Mouse (Mus musculus) kidney, embryonic 14.5 days (tissue): ENCODE data around the gene Exosc5. TPM values are rescaled to one million over a fixed set of nuclear protein-coding genes. Genes with fewer than 3 reads are reported as not detected.

Experiments used
- ATAC-seq: fragments of 200-750 bp; cut with Nextera tagmentation; 2 replicates; pipeline ENCODE4 v1.8.0; 2017; ENCODE audit warnings: moderate number of reproducible peaks, mild to moderate bottlenecking, moderate TSS enrichment, moderate library complexity; ENCODE audit not compliant: low FRiP score, low TSS enrichment
- H3K27ac ChIP-seq: fragments of 300-500 bp; sonication (generic); 2 replicates; pipeline ENCODE4 v1.5.1; 2014; ENCODE audit warnings: low read depth, mild to moderate bottlenecking, low read length, moderate library complexity, mixed read lengths
- H3K27me3 ChIP-seq: fragments of 300-500 bp; sonication (generic); 2 replicates; pipeline ENCODE4 v1.6.1; 2014; ENCODE audit warnings: mild to moderate bottlenecking, low read length; ENCODE audit not compliant: control insufficient read depth, insufficient read depth
- H3K36me3 ChIP-seq: fragments of 300-500 bp; sonication (generic); 2 replicates; pipeline ENCODE4 v1.6.1; 2014; ENCODE audit warnings: low read length, mixed read lengths; ENCODE audit not compliant: control insufficient read depth, insufficient read depth
- H3K4me1 ChIP-seq: fragments of 300-500 bp; sonication (generic); 2 replicates; pipeline ENCODE4 v1.6.1; 2014; ENCODE audit warnings: low read length, mixed read lengths; ENCODE audit not compliant: control insufficient read depth, insufficient read depth
- H3K4me2 ChIP-seq: fragments of 300-500 bp; sonication (generic); replicated peaks from 2 replicates; pipeline ENCODE4 v1.6.1; 2014; ENCODE audit warnings: low read depth, mild to moderate bottlenecking, low read length
- H3K4me3 ChIP-seq: fragments of 300-500 bp; sonication (generic); 2 replicates; pipeline ENCODE4 v1.5.1; 2014; ENCODE audit warnings: mild to moderate bottlenecking, low read length
- H3K9ac ChIP-seq: fragments of 300-500 bp; sonication (generic); 2 replicates; pipeline ENCODE4 v1.6.1; 2014; ENCODE audit warnings: low read depth, mild to moderate bottlenecking, low read length, moderate library complexity
- H3K9me3 ChIP-seq: fragments of 300-500 bp; sonication (generic); 2 replicates; pipeline ENCODE4 v1.6.1; 2016; ENCODE audit warnings: low read length; ENCODE audit not compliant: control insufficient read depth
- WGBS: fragments of 180-500 bp; shearing (Covaris S2); extraction: QIAGEN DNeasy Blood & Tissue Kit; methylation state at CpG from one replicate; pipeline ENCODE4 v1.1.7; 2014; 5-methylcytosine and 5-hydroxymethylcytosine counted together
- polyA plus RNA-seq: library from polyadenylated mRNA; unstranded; fragments of >200 nt; fragmentation: Nextera tagmentation; extraction: Ambion mirVana; gene quantifications from 2 replicates; pipeline ENCODE4 v1.2.1, GENCODE M21; 2014

Exosc5 gene
- polyA plus RNA-seq, 1 experiment from 2014 or later: 93.5 TPM

- peak; percentile 42 for ATAC-seq
- WGBS: under 1% methylated on average over 45 of the region's 52 CpGs
- peaks cover 20% of the 10 kb centered on the region for H3K27me3 ChIP-seq
- peak overlapping the region; percentile 51; the same call in 1 of the 2 replicates for H3K27ac ChIP-seq
- H3K4me1 ChIP-seq: peaks cover 18% of the 10 kb centered on the region
- H3K9ac ChIP-seq: peak overlapping the region; percentile 68
- no peaks in the 10 kb centered on the region for H3K9me3 ChIP-seq
- H3K4me3 ChIP-seq: peak overlapping the region; percentile 59
- H3K36me3 ChIP-seq: no peaks in the 10 kb centered on the region
- peak overlapping the region; percentile 94 for H3K4me2 ChIP-seq
Observed at GRCm38 (mm10) chr7:25688810-25689586, 30.0 kb downstream of the Exosc5 start.

GRCm38 (mm10) chr7:25689603-25690021 is 30.6 kb downstream of the Exosc5 start:
- Histone ChIP-seq H3K36me3 (no peaks in the 10 kb centered on the region), H3K9ac (peak overlapping the region; percentile 68; the same call in 1 of the 2 replicates), H3K4me1 (peaks cover 18% of the 10 kb centered on the region), H3K27ac (no peak overlapping the region), H3K9me3 (no peaks in the 10 kb centered on the region), H3K4me2 (peak overlapping the region; percentile 94), H3K27me3 (peaks cover 20% of the 10 kb centered on the region), H3K4me3 (peak overlapping the region; percentile 59)
- no peak for ATAC-seq
- 9% methylated on average over 12 of the region's 12 CpGs for WGBS

- Histone ChIP-seq H3K9me3 (no peaks in the 10 kb centered on the region), H3K27me3 (peaks cover 20% of the 10 kb centered on the region), H3K9ac (peak overlapping the region; percentile 34; the same call in 1 of the 2 replicates), H3K4me1 (peaks cover 18% of the 10 kb centered on the region), H3K36me3 (no peaks in the 10 kb centered on the region), H3K27ac (no peak overlapping the region), H3K4me2 (peak overlapping the region; percentile 94), H3K4me3 (peak overlapping the region; percentile 59; the same call in 1 of the 2 replicates)
- ATAC-seq: no peak
- WGBS: 23% methylated on average over 5 of the region's 5 CpGs
Observed at GRCm38 (mm10) chr7:25690051-25690450, 31.1 kb downstream of the Exosc5 start.

GRCm38 (mm10) chr7:25694104-25694503 is 35.1 kb downstream of the Exosc5 start:
- Histone ChIP-seq H3K9me3 (no peaks in the 10 kb centered on the region), H3K27ac (no peak overlapping the region), H3K27me3 (no peaks in the 10 kb centered on the region; the same call in 1 of the 2 replicates), H3K4me2 (no peak overlapping the region), H3K9ac (no peak overlapping the region), H3K36me3 (no peaks in the 10 kb centered on the region; the same call in 1 of the 2 replicates), H3K4me3 (no peak overlapping the region), H3K4me1 (peaks cover 3% of the 10 kb centered on the region; the same call in 1 of the 2 replicates)
- no peak for ATAC-seq
- 67% methylated on average over 8 of the region's 8 CpGs for WGBS

- Histone ChIP-seq H3K9me3 (0 out of 2 replicates have a peak, but pooled peaks cover 3% of the 10 kb centered on the region), H3K36me3 (no peaks in the 10 kb centered on the region; the same call in 1 of the 2 replicates), H3K4me2 (no peak overlapping the region), H3K27ac (no peak overlapping the region), H3K9ac (no peak overlapping the region), H3K27me3 (peaks cover 5% of the 10 kb centered on the region; the same call in 1 of the 2 replicates), H3K4me3 (no peak overlapping the region), H3K4me1 (0 out of 2 replicates have a peak, but pooled peaks cover 4% of the 10 kb centered on the region)
- 61% methylated on average over 13 of the region's 13 CpGs for WGBS
- ATAC-seq: no peak
Observed at GRCm38 (mm10) chr7:25699851-25700250, 40.9 kb downstream of the Exosc5 start.

- Histone ChIP-seq H3K36me3 (no peaks in the 10 kb centered on the region; the same call in 1 of the 2 replicates), H3K4me2 (no peak overlapping the region), H3K27me3 (peaks cover 5% of the 10 kb centered on the region; the same call in 1 of the 2 replicates), H3K4me1 (0 out of 2 replicates have a peak, but pooled peaks cover 7% of the 10 kb centered on the region), H3K9ac (no peak overlapping the region), H3K9me3 (0 out of 2 replicates have a peak, but pooled peaks cover 3% of the 10 kb centered on the region), H3K27ac (no peak overlapping the region), H3K4me3 (no peak overlapping the region)
- ATAC-seq: no peak
- WGBS: 74% methylated on average over 12 of the region's 12 CpGs
Observed at GRCm38 (mm10) chr7:25700732-25701131, 41.8 kb downstream of the Exosc5 start.

GRCm38 (mm10) chr7:25702350-25702749 is 43.4 kb downstream of the Exosc5 start:
- WGBS: 99% methylated on average over 2 of the region's 2 CpGs
- no peak overlapping the region for H3K9ac ChIP-seq
- no peak overlapping the region for H3K27ac ChIP-seq
- H3K4me2 ChIP-seq: no peak overlapping the region
- peaks cover 11% of the 10 kb centered on the region; the same call in 1 of the 2 replicates for H3K4me1 ChIP-seq
- peaks cover 5% of the 10 kb centered on the region; the same call in 1 of the 2 replicates for H3K27me3 ChIP-seq
- 0 out of 2 replicates have a peak, but pooled peaks cover 3% of the 10 kb centered on the region for H3K9me3 ChIP-seq
- no peak overlapping the region for H3K4me3 ChIP-seq
- no peaks in the 10 kb centered on the region; the same call in 1 of the 2 replicates for H3K36me3 ChIP-seq
- ATAC-seq: no peak

GRCm38 (mm10) chr7:25703793-25704494 is 45.0 kb downstream of the Exosc5 start:
- WGBS: 32% methylated on average over 10 of the region's 10 CpGs
- no peak for ATAC-seq
- peaks cover 5% of the 10 kb centered on the region; the same call in 1 of the 2 replicates for H3K27me3 ChIP-seq
- H3K4me3 ChIP-seq: no peak overlapping the region
- H3K9ac ChIP-seq: no peak overlapping the region
- peaks cover 17% of the 10 kb centered on the region; the same call in 1 of the 2 replicates for H3K4me1 ChIP-seq
- H3K36me3 ChIP-seq: no peaks in the 10 kb centered on the region
- H3K27ac ChIP-seq: no peak overlapping the region
- 0 out of 2 replicates have a peak, but pooled peaks cover 3% of the 10 kb centered on the region for H3K9me3 ChIP-seq
- no peak overlapping the region for H3K4me2 ChIP-seq
